Mouse (Mus musculus) adrenal gland, postnatal 0 days (tissue): Measurements from ENCODE around the gene Fxyd4. TPM values are rescaled to one million over a fixed set of nuclear protein-coding genes. Genes with fewer than 3 reads are reported as not detected.

ENCODE experiments used
- microRNA-seq: library from miRNA; unstranded; fragments of <30 nt; microRNA quantifications from one replicate; pipeline ENCODE4, GENCODE M21; 2016; ENCODE audit warnings: borderline replicate concordance; ENCODE audit not compliant: insufficient number of aligned reads
- polyA plus RNA-seq: library from polyadenylated mRNA; unstranded; fragments of >200 nt; fragmentation: Nextera tagmentation; extraction: Ambion mirVana; gene quantifications from 2 replicates; pipeline ENCODE4 v1.2.1, GENCODE M21; 2015

Fxyd4 gene
- 2.1 and 4.3 TPM in 2 replicates for polyA plus RNA-seq

GRCm38 (mm10) chr6:117937222-117937932 is at the start of gene Fxyd4:
Gene Fxyd4, minus strand, starts transcription at chr6:117937692.

DNA sequence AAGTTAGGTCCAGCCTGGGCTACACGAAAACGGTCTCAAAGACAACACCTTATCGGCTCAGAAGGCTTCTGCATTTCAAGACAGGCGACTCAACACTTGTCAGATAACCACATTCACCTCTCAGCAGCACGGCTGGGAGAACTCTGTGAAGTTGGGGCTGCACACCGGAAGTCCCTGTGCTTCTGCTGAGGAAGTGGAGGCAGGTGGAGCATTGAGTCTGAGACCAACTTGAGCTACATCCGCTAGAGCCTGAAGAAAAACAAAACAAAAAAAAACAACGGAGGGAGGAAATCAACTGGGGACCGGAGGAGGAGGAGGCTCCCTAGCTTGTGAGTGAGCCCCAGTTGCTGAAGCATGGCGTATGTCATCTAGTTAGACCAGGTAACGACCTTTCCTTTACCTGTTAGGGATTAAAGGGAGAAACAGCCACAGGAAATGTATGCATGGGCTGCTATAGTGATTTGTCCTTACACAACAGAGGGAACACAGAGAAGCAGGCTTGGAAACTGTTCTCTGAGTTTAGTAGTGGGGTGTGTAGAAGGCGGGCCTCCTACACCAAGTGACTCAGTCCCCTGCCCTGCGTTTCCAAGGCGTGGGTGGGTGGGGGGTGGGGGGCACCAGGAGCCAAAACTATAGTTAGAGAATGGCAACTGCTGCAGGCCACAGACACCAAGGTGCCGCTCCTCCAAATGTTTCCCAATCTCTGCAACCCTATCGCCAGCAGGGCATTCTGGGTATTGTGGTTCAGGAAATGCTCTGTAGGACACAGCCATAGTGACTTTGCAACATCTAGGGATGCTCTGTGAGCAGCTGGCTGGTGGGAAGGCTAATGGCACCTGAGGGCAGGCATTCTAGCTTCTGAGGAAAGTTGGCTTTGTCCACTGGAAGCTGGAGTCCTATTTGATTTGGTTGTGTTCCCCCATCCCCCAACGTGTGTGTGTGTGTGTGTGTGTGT is 37.1 kb downstream of the Fxyd4 start, which contains the start of gene Hnrnpf:
Gene Hnrnpf (plus strand): TSS at position 199 of the 955 bp plus-strand sequence.

Small RNAs within 50 kb of the gene (microRNA-seq; reads per million reads assigned to microRNA genes)
- not detected for gene Gm25535

Other genes starting within 250 kb of the Fxyd4 start
- 62.1 and 70.0 TPM in 2 replicates for gene Zfp637, start 96.5 kb downstream of the Fxyd4 start, polyA plus RNA-seq
- 3.4 and 5.1 TPM in 2 replicates for gene Zfp239, start 75.6 kb downstream of the Fxyd4 start, polyA plus RNA-seq
- gene Hnrnpf, start 37.4 kb downstream of the Fxyd4 start, polyA plus RNA-seq = 222 and 321 TPM in 2 replicates
- gene Rasgef1a, start 73.7 kb upstream of the Fxyd4 start, polyA plus RNA-seq = 0.22 and 0.41 TPM in 2 replicates
- 13.1 and 16.6 TPM in 2 replicates for gene Csgalnact2, start 201.4 kb upstream of the Fxyd4 start, polyA plus RNA-seq